Mouse (Mus musculus) heart, postnatal 10 days (tissue): ENCODE results near the gene Dclre1a. TPM values are rescaled to one million over a fixed set of nuclear protein-coding genes. Genes with fewer than 3 reads are reported as not detected.
"Not testable (repeated sequence)": the region's sequence is repeated elsewhere in the genome, so short reads cannot be mapped to it uniquely, and the experiment has no call there.

ENCODE experiments used
- DNase-seq, 2 experiments: peaks; one replicate each; pipeline ENCODE4 v3.0.0; 2021
- intact Hi-C: fragments of 180-260 bp; cut with DNase I; formaldehyde crosslinking; loops from one replicate; pipeline ENCODE4 v1.15.1; 2025
- total RNA-seq, 2 experiments: library from RNA; stranded (reverse); gene quantifications; 2 replicates each; pipeline ENCODE4 v1.2.3; 2021

Gene Dclre1a
- total RNA-seq, 2 experiments from 2014 or later = 11.2 to 11.7 TPM

DNA sequence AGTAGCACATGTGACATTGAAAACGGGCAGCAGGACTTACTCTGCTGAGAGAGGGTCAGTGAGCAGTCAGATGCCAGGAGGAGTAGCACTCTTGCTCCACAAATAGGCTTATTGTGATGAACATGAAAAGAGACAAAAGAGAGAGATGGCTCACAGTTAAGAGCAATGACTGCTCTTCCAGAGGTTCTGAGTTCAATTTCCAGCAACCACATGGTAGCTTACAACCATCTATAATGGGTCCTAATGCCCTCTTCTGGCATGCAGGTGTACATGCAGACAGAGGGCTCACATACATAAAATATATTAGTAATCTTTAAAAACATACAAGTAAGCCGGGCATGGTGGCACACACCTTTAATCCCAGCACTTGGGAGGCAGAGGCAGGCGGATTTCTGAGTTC is 5.2 kb upstream of the Dclre1a start:
- intact Hi-C loops = no loop called here
- no peak for DNase-seq

DNA sequence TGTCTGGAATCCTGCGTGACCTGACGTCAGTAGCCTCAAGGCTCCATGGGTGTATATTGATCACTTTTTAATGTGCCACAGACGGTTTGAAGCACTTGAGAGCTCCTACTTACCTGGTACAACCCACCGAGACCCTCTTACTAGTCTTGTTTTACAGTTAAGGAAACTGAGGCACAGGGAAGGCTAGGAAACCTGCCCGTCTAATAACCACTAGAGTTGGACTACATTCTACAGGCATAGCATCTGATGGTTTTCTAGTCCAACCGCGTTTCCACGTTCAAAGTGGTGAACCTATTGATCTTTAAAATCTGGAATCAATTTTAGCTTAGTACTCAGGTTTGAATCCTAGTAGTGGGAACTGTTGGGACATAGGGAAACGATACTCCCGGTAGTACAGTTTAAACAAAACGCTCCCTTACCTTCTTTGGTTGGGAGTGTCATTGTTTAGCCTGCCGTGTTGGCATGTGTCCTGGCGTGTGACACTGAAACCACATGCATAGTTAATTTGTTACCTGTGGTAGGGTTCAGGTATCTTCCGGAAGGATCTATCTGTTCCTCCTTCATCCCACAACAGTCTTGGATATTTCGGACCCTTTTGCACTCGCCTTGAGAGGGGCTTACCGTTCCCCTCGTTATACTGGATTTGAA is 1.1 kb upstream of the Dclre1a start:
- intact Hi-C loops = no loop called here
- no peak for DNase-seq

DNA sequence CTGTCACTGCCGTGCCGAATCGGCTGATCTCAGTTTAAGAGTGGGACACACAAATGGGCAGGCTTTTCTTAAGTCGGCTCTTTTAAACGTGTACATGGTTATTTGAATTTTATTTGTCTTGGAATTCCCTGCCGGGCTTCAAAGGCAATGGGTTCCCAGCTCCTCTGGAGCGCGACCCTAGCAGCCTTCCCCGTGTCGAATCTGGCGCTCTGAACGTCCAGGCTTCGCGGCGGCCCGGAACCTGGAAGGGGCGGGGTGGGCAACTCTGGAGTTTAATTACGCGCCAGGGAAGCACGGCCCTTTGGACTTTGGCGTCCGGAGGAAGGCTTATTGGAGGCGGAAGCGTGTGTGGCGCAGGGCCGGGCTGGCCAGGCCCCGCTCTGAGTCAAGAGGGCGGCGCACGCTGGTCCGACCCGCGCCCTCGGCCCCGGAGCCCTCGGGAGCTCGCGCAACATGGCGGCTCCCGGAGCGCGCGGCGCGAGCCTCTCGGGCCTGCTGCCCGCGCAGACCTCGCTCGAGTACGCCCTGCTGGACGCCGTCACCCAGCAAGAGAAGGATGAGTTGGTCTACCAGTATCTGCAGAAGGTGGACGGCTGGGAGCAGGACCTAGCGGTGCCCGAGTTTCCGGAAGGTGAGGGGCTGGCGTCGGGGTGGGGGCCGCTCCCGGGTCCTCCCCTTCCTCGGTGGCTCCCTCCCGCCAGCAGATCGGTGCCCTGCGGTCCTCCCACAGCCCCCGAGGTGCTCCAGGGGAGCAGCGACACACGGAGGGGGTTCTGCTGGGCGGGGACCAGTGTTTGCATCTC is 409 bp upstream of the Dclre1a start, which contains the start of gene Nhlrc2:
Nhlrc2 (plus strand) TSS at position 32 of the 803 bp plus-strand sequence.
- DNase-seq = peak; percentile 92 to 93
- intact Hi-C loops = no loop called here

DNA sequence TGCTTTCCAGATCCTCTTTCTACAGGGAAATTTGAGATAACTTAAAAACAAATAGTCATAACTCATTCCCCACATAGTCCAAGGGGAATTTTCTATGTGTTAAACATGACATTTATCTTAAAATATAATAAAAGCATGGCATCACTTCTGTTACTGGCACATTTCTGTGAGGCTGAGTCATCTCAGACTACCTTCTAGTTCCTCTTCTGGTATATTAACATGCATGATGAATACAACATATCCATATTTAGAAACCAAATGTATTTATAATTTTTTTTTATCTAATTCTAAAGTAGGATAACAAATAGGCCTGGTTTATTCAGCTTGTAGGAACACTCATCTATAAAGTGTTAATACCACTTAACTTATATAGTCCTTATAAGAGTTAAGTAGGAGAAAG is 2.0 kb downstream of the Dclre1a start:
- DNase-seq = no peak
- intact Hi-C loops = no loop called here

DNA sequence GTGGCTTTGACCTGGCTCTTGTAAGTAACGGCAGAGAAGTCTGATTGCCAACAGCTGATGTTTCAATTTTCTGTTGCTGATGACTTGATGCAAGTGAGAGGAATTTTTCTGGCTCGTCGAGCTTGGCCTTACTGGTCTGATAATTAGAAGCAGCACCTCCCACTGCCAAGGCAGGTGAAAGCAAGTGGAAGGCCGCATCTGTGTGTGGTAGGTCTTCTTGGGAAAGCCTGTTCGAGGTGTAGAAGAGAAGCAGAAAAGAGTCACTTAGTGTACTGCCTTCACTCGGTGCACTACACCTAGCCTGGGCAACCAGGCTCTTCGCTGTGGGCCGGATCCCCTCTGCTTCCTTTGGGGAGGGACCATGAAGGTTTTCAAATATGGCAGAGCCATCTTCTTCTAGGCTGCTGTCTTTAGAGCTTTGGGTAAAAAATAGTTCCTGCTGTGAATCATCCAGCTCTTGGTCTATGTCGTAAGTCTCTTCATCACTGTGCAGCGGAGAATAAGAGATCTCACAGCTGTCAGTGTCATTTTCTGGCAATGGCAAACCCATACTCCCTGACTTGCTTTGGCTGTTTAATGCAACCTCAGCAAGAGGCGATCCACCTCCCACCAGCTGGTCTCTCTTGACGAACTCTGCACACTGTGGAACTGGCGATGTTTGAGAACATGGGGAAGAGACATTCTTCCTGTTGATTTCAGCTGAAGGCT is 3.2 kb downstream of the Dclre1a start:
- DNase-seq = peak; percentile 60 to 64
- intact Hi-C loops = no loop called here

DNA sequence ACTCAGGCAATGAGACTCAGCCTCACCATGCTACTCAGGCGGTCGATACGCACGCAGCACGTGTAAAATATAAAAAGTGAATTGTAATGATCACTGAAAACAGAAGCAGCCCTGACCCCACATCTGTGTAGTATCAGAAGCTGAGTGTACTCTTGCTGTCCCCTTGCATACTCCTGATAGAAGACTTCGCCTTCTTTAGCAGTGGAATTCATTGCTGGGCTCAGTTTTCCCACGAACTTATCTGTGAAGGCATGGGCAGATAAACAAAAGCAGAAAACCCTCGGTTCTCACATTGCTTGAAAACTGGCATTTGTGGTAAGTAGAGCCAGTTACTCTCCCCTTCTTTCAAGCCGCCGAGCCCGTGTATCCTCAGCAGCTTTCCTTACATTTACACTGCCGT is 4.7 kb downstream of the Dclre1a start:
- intact Hi-C loops = no loop called here
- no peak for DNase-seq

DNA sequence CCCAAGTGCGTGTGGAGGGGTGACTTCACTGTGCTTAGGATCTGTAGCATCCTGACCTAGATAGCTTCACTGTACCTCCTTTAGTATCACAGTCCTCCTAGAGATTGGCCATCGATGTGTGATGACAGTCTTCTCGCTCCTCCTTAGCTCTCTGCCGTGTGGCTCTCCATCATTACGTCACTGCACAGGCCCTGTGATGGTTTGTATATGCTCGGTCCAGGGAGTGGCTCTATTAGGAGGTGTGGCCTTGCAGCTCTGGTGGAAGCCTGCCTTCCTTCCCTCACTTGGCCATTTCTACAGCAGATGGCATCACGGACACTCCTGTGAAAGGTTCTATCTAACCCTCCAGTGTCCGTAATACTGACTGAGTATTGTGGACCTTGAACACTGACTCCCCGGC is 12.3 kb downstream of the Dclre1a start:
- intact Hi-C loops = no loop called here
- DNase-seq = no peak

DNA sequence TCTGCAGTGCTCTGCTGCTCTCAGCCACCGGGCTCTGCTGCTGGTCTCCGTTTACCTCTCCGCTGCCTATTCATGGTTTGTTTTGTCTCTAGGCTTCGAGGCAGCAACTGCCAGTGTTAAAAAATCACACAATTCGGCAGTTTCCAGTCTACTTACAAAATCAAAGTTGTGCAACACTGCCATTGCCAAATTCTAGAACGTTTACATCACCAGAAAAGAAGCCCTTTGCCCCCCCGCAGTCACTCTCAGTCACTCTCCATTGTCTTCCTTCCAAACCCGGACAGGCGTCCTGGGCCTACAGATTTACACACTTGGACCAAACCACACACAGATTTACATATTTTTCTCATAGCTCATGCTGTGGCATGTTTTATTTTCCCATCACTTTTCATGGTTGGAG is 13.0 kb downstream of the Dclre1a start:
- intact Hi-C loops = no loop called here
- DNase-seq = peak in 1 of 2 experiments; percentile 30

DNA sequence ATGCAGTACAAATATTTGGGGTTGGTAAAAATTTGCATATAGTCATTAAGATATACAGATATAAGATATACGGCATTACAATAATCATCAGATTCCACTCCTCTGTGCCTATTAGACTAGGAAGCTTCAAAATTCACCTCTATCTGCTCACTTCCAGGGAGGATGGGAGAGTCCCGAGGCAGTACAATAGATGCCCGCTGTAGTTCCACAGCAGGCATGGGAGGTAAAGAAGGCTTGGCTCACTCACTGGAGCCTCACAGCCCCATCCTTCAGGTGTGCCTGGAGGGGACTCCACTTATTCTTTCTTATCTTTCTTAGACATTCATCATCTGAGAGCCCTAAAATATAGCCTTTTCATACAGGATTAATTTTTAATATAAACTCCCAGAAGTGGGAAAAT is 13.7 kb downstream of the Dclre1a start:
- no peak for DNase-seq
- intact Hi-C loops = no loop called here

DNA sequence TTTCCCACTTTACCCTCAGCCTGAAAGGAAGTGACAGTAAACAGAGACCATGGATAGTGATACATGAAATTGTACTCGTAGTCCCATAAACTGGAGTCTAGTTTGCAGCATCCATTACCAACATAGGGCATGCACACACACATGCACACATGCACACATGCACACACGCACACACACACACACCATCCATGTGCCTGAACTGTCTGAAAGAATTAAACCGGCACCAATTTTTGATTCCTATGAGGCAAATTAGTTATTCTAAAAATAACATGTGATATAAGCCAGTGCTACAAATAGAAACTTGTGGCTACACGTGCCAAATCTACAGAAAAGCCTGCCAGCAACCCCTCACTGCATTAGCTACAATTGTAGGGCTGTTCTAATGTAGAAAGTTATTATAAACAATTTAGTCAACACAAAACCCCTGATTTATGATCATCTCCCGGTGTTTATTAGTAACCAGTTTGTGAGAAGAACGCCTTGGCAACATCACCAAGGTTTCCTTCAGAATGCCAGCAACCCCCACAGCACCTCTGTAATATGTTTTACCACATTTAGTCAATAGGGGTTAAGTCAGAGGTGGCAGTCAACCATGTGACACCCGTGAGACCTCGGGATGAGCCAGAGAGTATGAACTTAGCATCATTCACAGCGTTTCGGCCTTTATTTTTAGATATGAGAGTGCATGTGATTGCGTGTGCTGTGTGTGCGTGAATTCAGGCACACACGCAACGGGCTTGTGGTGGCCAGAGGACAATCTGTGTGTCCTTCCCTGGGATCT is 14.5 kb downstream of the Dclre1a start:
- intact Hi-C loops = no loop called here
- DNase-seq = peak; percentile 61 to 64

DNA sequence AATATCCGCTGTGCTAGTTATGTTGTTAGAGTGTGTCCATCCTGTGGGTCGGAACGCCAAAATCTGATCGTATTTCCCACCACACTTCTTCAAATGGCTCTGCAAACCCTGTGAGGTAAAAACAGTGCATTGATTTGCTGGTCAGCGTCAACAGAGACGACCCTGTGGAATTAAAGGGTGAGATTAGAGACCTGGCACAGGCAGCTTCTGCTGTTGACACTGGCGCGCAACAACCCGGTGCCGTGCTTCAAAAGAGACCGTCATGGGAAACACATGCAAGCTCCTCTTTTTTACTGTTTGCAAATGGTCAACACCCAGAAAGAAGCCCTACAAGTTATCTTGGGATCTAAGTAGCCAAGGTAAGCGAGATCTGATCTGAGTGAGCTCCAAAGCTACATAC is 16.8 kb downstream of the Dclre1a start:
- intact Hi-C loops = no loop called here
- no peak for DNase-seq

DNA sequence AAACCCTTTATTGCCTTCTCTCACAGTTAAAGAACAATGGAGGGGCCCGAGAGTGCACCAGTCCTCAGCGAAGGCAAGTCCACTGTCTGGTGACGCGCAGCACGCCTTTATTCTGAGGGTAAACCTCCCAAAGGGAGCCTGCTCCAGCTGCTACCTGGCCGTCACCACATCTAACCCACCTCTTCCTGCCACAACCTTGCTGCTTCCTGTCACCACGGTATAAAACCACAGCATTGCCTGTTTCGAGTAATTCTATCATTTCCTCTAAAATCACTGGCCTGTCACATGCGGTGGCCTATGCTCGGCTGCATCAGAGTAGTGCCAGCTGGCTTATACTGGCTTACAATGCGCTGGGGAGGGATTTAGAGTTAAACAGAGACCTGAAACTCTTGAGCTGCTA is 17.5 kb downstream of the Dclre1a start:
- intact Hi-C loops, DNase-seq: not testable (repeated sequence)

DNA sequence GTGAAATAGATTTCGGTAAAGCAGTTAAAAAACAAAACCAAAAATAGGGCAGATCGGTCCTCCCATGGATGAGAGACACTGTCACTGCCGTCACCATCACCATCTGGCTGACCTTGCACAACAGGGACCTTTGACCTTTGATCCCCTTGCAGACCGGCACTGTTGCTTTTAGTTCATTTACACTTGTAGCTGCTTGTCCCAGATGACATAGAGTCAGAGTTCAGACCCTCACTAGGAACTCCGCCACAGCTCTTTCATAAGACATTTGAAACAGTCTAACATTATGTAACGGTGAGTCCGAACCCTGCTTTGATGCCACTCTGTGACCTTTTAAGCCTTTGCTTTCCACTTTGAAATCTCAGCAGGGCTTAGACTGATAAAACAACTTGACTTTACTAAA is 28.6 kb downstream of the Dclre1a start:
- intact Hi-C loops = not testable (repeated sequence)

DNA sequence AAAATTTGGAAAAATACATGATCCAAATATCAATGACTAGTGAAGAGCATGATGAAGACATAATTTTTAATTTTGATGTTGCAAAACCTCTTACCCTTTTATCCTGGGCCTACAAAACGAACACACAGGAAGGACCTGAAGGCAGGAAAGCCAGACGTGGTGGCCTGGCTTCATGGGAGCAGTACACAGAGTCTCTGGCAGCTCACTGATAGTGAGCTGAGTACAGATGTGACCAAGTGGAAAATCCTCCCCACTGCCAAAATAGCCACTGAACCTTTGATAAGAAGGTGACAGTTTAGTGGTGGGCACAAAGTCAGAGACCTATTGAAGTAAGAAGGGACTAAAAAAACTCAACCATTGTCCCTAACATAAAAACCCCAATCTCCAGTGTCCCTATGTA is 34.5 kb downstream of the Dclre1a start:
- DNase-seq, intact Hi-C loops: not testable (repeated sequence)

More for the DNA sequence above, 28.6 kb downstream of the Dclre1a start:
- DNase-seq = not testable (repeated sequence)

DNA sequence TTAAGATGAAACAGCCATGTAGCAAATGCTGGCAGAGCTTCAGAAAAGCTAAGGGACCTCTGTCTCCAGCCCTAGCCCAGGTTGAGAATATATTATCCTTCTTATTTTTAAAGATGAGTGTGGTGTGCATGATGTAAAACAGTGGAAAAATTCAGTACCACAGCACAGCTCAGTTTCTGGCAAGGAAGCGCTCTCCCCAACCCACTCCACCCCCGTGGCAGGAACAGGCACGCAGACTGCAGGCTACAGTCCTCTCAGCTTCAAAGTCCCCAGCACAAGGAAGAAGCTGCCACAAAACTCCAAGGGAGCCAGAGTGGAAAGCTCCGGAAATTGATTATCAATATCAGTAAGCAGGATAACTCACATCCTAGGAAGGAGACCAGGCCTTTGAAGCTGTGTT is 36.8 kb downstream of the Dclre1a start:
- intact Hi-C loops, DNase-seq: not testable (repeated sequence)

DNA sequence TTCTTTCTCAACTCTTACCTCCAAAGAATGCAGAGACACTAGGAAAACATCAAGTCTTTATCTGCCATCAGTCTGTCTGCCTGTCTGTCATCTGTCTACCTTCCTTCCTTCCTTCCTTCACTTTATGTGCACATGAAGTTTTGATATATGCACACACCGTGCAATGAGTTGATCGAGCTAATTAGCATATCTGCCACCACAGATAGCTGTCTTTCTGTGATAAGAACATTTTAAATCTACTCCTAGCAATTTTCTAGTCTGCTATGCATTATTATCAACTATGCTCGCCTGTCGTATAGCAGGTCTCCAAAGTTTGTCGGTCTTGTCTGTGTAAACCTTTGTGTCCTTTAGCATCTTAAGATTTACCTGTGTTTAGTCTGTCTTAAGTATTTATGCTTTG is 44.5 kb downstream of the Dclre1a start:
- intact Hi-C loops, DNase-seq: not testable (repeated sequence)

DNA sequence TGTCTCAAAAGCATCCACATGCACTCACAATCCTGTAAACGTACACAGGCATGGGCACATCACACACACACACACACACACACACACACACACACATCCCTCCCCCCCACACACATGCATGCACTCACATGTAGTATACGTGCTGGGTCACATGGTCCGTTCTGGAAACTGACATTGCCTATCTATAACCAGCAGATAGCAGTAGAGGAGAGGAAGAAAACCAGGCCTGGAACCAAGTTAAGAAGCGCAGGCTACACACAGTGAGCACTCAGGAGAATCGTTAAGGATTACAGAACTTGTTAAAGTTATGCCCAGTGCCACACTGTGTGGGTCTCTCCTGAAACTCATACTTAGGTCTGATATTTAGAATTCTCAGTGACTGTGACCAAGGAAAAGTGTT is 45.0 kb downstream of the Dclre1a start:
- not testable (repeated sequence) for DNase-seq

DNA sequence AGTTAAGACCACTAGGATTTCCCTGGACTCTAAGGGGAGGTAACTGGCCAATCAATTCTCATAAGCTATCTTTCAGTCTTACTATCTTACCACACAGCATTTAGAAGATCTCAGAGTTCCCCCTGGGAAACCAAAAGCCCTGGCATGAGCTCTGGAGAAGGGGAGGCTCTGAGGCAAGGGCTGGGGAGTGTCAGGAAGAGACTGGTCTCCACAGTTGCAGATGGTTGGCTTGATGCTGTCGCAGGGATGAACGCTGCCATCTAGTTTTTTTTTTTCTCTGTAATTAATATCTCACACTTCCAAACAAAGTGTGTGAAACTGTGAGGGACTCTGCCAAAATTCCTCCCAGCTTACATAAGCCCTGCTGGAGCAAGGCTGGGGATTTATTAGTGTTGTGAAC is 53.9 kb downstream of the Dclre1a start:
- intact Hi-C loops = not testable (repeated sequence)

More for the DNA sequence above, 45.0 kb downstream of the Dclre1a start:
- intact Hi-C loops = not testable (repeated sequence)

DNA sequence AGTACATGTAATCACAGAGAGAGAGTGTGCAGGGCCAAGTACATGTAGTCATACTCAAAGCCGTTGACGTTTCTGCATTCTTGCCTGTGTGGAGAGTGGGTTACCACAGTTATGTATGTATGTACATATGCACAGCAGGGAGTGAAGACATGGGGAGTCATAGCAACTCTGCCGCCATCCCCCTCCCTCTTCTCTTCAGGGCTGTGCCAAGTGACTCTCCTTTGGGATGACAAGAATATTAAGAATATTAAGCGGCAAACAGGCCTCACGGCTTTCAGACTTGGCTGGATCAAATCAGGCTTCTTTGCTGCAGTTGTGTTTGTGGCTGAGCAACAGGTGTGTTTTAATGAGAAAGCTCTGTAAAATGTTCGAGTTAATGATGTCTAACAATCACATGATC is 58.4 kb downstream of the Dclre1a start:
- DNase-seq = no peak
- intact Hi-C loops = no loop called here

More for the DNA sequence above, 53.9 kb downstream of the Dclre1a start:
- not testable (repeated sequence) for DNase-seq

DNA sequence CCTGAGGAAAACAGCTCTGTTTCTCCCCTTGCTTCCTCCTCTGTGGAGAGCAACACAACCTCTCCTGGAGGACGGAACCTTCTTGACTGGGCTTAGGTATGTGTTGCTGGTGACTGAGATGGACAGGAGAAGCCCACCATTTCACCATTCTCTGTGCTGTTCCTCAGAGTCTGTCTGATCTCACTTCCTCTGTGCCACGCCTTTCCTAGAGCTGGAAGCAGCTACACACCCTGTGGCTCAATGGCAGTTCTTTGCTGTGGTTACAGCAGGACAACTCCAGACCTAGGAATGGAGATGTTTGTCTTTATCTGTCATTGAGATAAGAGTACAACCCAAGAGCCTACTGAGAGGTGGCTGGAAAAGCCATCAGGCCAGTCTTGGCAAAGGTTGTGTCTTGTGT is 60.7 kb downstream of the Dclre1a start:
- intact Hi-C loops = no loop called here
- DNase-seq = no peak

DNA sequence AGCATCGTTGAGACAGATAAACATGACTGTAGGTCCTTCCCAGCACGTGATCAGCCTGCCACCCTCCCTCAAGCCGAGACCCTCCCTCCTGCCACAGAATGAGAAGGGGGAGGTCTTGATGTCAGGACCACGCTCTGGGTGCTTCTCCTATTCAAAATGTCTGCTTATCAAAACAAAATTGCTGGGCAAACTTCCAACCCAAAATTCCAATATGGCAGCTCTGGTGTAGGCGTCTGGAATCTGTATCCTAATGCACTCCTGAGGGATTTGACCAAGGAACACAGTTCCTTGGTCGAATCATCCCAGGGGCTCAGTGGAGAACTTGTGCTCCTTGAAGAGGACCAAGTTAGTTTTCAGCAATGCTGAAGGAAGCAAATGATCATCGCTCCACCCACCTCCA is 61.1 kb downstream of the Dclre1a start:
- intact Hi-C loops = no loop called here
- no peak for DNase-seq
